Mouse (Mus musculus): ENCODE results near the gene Zmym4. TPM values are rescaled to one million over a fixed set of nuclear protein-coding genes. Genes with fewer than 3 reads are reported as not detected.

Zmym4 gene
- total and polyA plus RNA-seq, 3 experiments = 13.6 to 22.8 (median 18.0) TPM

GRCm38 (mm10) chr4:126943421-126943820, 24.5 kb downstream of the Zmym4 start:
- dilution Hi-C loops (cut with MboI; ENCODE audit: extremely low pct_ligation_motif_present, extremely low pct_unique_long_range_greater_than_20kb, low sequenced_read_pairs) = no loop called here
- H3K27me3 ChIP-seq (replicated peaks) = no peaks in the 10 kb centered on the region

GRCm38 (mm10) chr4:126942846-126943245, 25.1 kb downstream of the Zmym4 start:
- TF ChIP-seq NELFE (IDR thresholded peaks at IDR 0.05; ENCODE audit: low read depth, low read length) (no peak), UBTF (IDR thresholded peaks at IDR 0.05; ENCODE audit: low read depth, low read length) (no peak), CHD2 (IDR thresholded peaks at IDR 0.05; ENCODE audit: low read length) (no peak), ZMIZ1 (IDR thresholded peaks at IDR 0.05; ENCODE audit: low read depth, low read length) (no peak), POLR2A (IDR thresholded peaks at IDR 0.05; ENCODE audit: low read depth, low read length) (no peak), USF2 (conservative IDR thresholded peaks at IDR 0.05; ENCODE audit: low read depth, low read length) (no peak), MAX (IDR thresholded peaks at IDR 0.05; ENCODE audit: low read length) (no peak), POLR2AphosphoS2 (IDR thresholded peaks at IDR 0.05; ENCODE audit: low read depth, low read length) (no peak), ZNF384 (IDR thresholded peaks at IDR 0.05; ENCODE audit: low read depth, low read length) (no peak), JUND (conservative IDR thresholded peaks at IDR 0.05; ENCODE audit: low read depth, low read length) (no peak), CTCF (conservative IDR thresholded peaks at IDR 0.05 in 1 of 2, IDR thresholded peaks at IDR 0.05 in 1 of 2; ENCODE audit: low read depth in 2 of 2, low read length in 2 of 2) (no peak), TBP (conservative IDR thresholded peaks at IDR 0.05; ENCODE audit: low read depth, low read length) (no peak), HCFC1 (IDR thresholded peaks at IDR 0.05; ENCODE audit: low read depth, low read length) (no peak), MEF2A (IDR thresholded peaks at IDR 0.05; ENCODE audit: borderline replicate concordance, low read depth, low read length) (no peak), IRF4 (IDR thresholded peaks at IDR 0.05; ENCODE audit: low read depth, low read length) (no peak), CHD1 (IDR thresholded peaks at IDR 0.05; ENCODE audit: low read depth, low read length) (no peak), TCF12 (IDR thresholded peaks at IDR 0.05; ENCODE audit: low read depth, low read length) (no peak)
- Histone ChIP-seq H3K36me3 (replicated peaks in 1 of 2; ENCODE audit: control insufficient read depth in 1 of 2, insufficient read depth in 1 of 2, low read length in 1 of 2) (peaks cover 3 to 20% of the 10 kb centered on the region in 2 experiments), H3K9me3 (replicated peaks; ENCODE audit: low read length) (no peaks in the 10 kb centered on the region), H3K4me1 (ENCODE audit: control insufficient read depth in 1 of 2, insufficient read depth in 2 of 2) (no peaks in the 10 kb centered on the region), H3K27me3 (replicated peaks) (no peaks in the 10 kb centered on the region), H3K79me2 (replicated peaks; ENCODE audit: control insufficient read depth, extremely low read depth, insufficient read depth, poor library complexity, severe bottlenecking) (no peaks in the 10 kb centered on the region; the same call in 1 of the 2 replicates), H3K4me2 (ENCODE audit: insufficient read depth, low read depth, poor library complexity, severe bottlenecking) (no peak overlapping the region), H3K27ac (ENCODE audit: insufficient read depth, low read depth) (no peak overlapping the region), H3K9ac (ENCODE audit: insufficient read depth, low read depth) (no peak overlapping the region), H3K4me3 (replicated peaks in 1 of 3; ENCODE audit: low read depth in 2 of 3, low read length in 2 of 3, poor library complexity in 1 of 3) (no peak overlapping the region)
- dilution Hi-C loops (cut with MboI; ENCODE audit: extremely low pct_ligation_motif_present, extremely low pct_unique_long_range_greater_than_20kb, low sequenced_read_pairs) (no loop called here), in situ Hi-C loops (cut with MboI; ENCODE audit: low pct_ligation_motif_present, low pct_unique_long_range_greater_than_20kb, low sequenced_read_pairs) (no loop called here)
- no peak for DNase-seq (ENCODE audit: extremely low read depth)

More at GRCm38 (mm10) chr4:126943421-126943820, 24.5 kb downstream of the Zmym4 start:
- Histone ChIP-seq H3K79me2 (replicated peaks; ENCODE audit: control insufficient read depth, extremely low read depth, insufficient read depth, poor library complexity, severe bottlenecking) (no peaks in the 10 kb centered on the region; the same call in 1 of the 2 replicates), H3K9me3 (replicated peaks; ENCODE audit: low read length) (no peaks in the 10 kb centered on the region), H3K4me2 (ENCODE audit: insufficient read depth, low read depth, poor library complexity, severe bottlenecking) (no peak overlapping the region), H3K4me3 (replicated peaks in 1 of 3; ENCODE audit: low read depth in 2 of 3, low read length in 2 of 3, poor library complexity in 1 of 3) (no peak overlapping the region), H3K36me3 (replicated peaks in 1 of 2; ENCODE audit: control insufficient read depth in 1 of 2, insufficient read depth in 1 of 2, low read length in 1 of 2) (peaks cover 2 to 16% of the 10 kb centered on the region in 2 experiments), H3K9ac (ENCODE audit: insufficient read depth, low read depth) (no peak overlapping the region), H3K27ac (ENCODE audit: insufficient read depth, low read depth) (no peak overlapping the region), H3K4me1 (ENCODE audit: control insufficient read depth in 1 of 2, insufficient read depth in 2 of 2) (no peaks in the 10 kb centered on the region)
- in situ Hi-C loops (cut with MboI; ENCODE audit: low pct_ligation_motif_present, low pct_unique_long_range_greater_than_20kb, low sequenced_read_pairs) = no loop called here
- DNase-seq (ENCODE audit: extremely low read depth) = no peak
- TF ChIP-seq EP300 (IDR thresholded peaks at IDR 0.05; ENCODE audit: low read length) (no peak), SIN3A (IDR thresholded peaks at IDR 0.05; ENCODE audit: low read length) (no peak), ELF1 (IDR thresholded peaks at IDR 0.05; ENCODE audit: low read depth, low read length) (no peak), MEF2A (IDR thresholded peaks at IDR 0.05; ENCODE audit: borderline replicate concordance, low read depth, low read length) (no peak), ZKSCAN1 (IDR thresholded peaks at IDR 0.05; ENCODE audit: borderline replicate concordance, low read depth, low read length) (no peak), E2F4 (IDR thresholded peaks at IDR 0.05; ENCODE audit: insufficient replicate concordance, low read depth, low read length) (no peak), UBTF (IDR thresholded peaks at IDR 0.05; ENCODE audit: low read depth, low read length) (no peak), RCOR1 (conservative IDR thresholded peaks at IDR 0.05; ENCODE audit: low read depth, low read length) (no peak)

All from CH12.LX (cell line).